Mouse (Mus musculus): ENCODE data around the gene Cyp2e1.

DNA sequence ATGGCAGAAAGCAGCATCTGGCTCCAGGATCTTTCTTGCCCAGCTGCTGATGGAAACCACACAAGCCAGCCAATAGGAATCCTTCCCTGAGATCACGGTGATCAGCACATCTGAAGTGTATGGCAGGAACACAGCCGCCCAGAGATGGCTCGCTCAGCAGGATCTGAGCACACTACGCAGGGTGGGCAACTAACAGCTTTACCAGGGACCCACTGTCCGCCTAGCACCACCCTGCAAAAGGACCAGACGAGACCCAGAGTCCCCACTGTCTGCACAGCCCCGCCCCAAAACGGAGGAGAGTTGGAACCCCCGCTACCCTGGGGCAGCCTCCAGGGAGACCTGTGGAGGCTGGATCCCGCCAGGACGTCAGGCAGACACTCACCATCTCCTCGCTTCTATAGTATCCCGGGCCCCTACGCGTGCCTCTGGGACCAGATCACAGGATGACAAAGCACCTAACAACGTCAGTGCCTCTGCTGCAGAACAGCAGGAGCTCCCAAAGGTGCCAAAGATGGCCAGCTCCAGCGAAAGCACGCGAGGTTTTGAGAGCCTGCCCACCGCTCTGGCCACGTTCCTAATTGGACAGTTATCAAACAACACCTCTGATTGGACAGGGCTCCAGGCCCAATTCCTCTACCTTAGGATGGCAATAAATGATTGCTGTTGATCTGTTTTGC is 58.3 kb downstream of the Cyp2e1 start, which contains the start of gene Zfp941:
- TF ChIP-seq CTCF (IDR thresholded peaks at IDR 0.05; ENCODE audit: low read depth) (no peak), EP300 (IDR thresholded peaks at IDR 0.05; ENCODE audit: low read depth) (no peak)

Data from heart, postnatal 0 days (tissue).